Mouse (Mus musculus) retina, postnatal 1 day (tissue): ENCODE data around the gene Pdpk1.

Experiments used
- DNase-seq: peaks from one replicate; pipeline ENCODE4 v3.0.0-alpha.2; 2012

The Pdpk1 gene

GRCm38 (mm10) chr17:24030551-24030950 lies 120.2 kb downstream of the Pdpk1 start:
- DNase-seq, result no peak

GRCm38 (mm10) chr17:24029477-24029876 lies 121.2 kb downstream of the Pdpk1 start:
- DNase-seq, result no peak
